Mouse (Mus musculus) liver, postnatal 0 days (tissue): ENCODE measurements at regions not wholly inside any gene's neighbourhood (a gene's known extent, or its start where the extent isn't known, plus 50 kb on each side); places are given as distances from the start of the nearest gene placed in this dataset.

Experiments
- ATAC-seq: fragments of 200-750 bp; cut with Nextera tagmentation; 2 replicates; pipeline ENCODE4 v1.8.0; 2017; ENCODE audit warnings: mild to moderate bottlenecking, moderate library complexity
- DNase-seq: peaks from one replicate; pipeline ENCODE4 v3.0.0-alpha.2; 2016
- H3K27ac ChIP-seq: fragments of 300-500 bp; sonication (generic); 2 replicates; pipeline ENCODE4 v1.5.1; 2014; ENCODE audit warnings: antibody characterized with exemption, moderate library complexity, mild to moderate bottlenecking, low read depth
- H3K27me3 ChIP-seq: fragments of 300-500 bp; sonication (generic); 2 replicates; pipeline ENCODE4 v1.6.1; 2014; ENCODE audit warnings: low read length, control low read depth, mixed read lengths; ENCODE audit not compliant: insufficient read depth
- H3K36me3 ChIP-seq: fragments of 300-500 bp; sonication (generic); replicated peaks from 2 replicates; pipeline ENCODE4 v1.6.1; 2014; ENCODE audit warnings: mild to moderate bottlenecking, control low read depth, low read length, moderate library complexity, mixed read lengths; ENCODE audit not compliant: insufficient read depth
- H3K4me1 ChIP-seq: fragments of 300-500 bp; sonication (generic); 2 replicates; pipeline ENCODE4 v1.6.1; 2014; ENCODE audit warnings: antibody characterized with exemption, mild to moderate bottlenecking, control low read depth; ENCODE audit not compliant: insufficient read depth
- H3K4me2 ChIP-seq: fragments of 300-500 bp; sonication (generic); 2 replicates; pipeline ENCODE4 v1.6.1; 2014; ENCODE audit warnings: low read depth, mild to moderate bottlenecking, low read length, moderate library complexity, mixed read lengths
- H3K4me3 ChIP-seq: fragments of 300-500 bp; sonication (generic); 2 replicates; pipeline ENCODE4 v1.5.1; 2014; ENCODE audit warnings: low read depth, low read length
- H3K9ac ChIP-seq: fragments of 300-500 bp; sonication (generic); replicated peaks from 2 replicates; pipeline ENCODE4 v1.6.1; 2014; ENCODE audit warnings: mild to moderate bottlenecking, moderate library complexity
- H3K9me3 ChIP-seq: fragments of 300-500 bp; sonication (generic); 2 replicates; pipeline ENCODE4 v1.6.1; 2016; ENCODE audit warnings: mild to moderate bottlenecking, control low read depth, low read length, mixed read lengths
- CTCF ChIP-seq: sonication (generic); IDR thresholded peaks from 2 replicates; pipeline ENCODE4 v1.5.1; 2016; ENCODE audit warnings: antibody characterized with exemption, low read depth
- EP300 ChIP-seq: IDR thresholded peaks from 2 replicates; pipeline ENCODE4 v1.6.1; 2016; ENCODE audit warnings: antibody characterized with exemption, low read depth, mild to moderate bottlenecking
- WGBS: fragments of 180-500 bp; shearing (Covaris S2); extraction: QIAGEN DNeasy Blood & Tissue Kit; methylation state at CpG from one replicate; pipeline ENCODE4 v1.1.7; 2014; ENCODE audit not compliant: insufficient replicate concordance; 5-methylcytosine and 5-hydroxymethylcytosine counted together

DNA sequence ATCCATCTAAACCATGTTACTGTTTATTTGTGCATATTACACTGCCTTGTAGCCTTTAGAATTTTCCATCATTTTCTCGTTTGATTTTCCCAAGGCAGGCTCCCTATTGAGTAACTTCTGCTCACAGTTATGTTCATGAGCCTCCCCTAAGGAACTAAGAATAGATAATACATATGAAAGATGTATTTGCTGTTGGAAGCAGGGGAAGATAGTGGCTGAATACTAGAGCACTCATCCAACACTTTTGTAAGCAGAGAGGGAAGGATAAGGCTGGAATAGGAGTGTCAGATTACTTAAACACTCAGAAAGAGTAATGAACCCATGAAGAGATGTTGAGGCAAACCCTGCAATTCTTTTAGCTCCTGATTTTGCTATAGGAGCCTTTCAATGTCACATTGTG is 1055.1 kb downstream of the Brinp1 start:
- no peaks in the 10 kb centered on the region for H3K9me3 ChIP-seq
- ATAC-seq (no peak), DNase-seq (no peak)
- no peak for TF ChIP-seq CTCF
- TF ChIP-seq EP300, result no peak
- no peaks in the 10 kb centered on the region for H3K27me3 ChIP-seq
- H3K4me1 ChIP-seq, result no peaks in the 10 kb centered on the region
- H3K9ac ChIP-seq, result no peak overlapping the region
- no peak overlapping the region for H3K4me2 ChIP-seq
- 77% methylated on average over 1 of the region's 1 CpGs for WGBS
- no peaks in the 10 kb centered on the region for H3K36me3 ChIP-seq
- no peak overlapping the region for H3K27ac ChIP-seq
- H3K4me3 ChIP-seq, result no peak overlapping the region

DNA sequence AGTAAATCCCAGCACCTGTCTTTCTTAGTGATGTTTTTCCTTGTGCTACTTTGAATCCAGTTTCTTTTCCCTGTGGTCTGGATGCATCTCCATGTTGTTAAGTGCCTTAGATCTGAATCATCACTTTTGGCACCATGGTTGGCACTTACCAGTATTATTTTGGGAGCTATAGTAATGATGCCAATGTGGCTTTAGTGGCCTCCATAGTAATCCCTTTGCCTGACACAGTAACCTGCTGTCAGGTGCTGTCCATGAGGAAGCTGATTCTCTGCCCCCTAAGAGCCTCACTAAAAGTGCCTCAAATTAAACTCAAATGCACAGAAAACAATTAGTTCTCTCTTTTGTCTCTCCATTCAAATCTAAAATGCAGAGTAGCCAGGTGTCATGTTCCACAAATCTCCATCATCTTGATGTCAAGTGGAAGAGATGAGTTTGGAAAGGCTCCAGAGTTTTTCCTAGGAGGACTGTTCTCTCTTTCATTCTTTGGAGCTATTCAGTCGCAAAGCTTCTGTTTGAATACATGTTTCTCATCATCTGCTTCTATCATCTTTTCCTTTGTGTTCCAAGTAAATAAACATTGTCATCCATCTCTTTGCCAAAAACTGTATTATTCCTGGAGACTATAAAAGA is 1062.1 kb downstream of the Brinp1 start:
- no peaks in the 10 kb centered on the region for H3K4me1 ChIP-seq
- DNase-seq (no peak), ATAC-seq (no peak)
- H3K27me3 ChIP-seq, result no peaks in the 10 kb centered on the region
- H3K4me2 ChIP-seq, result no peak overlapping the region
- H3K9me3 ChIP-seq, result no peaks in the 10 kb centered on the region
- no peak overlapping the region for H3K4me3 ChIP-seq
- no peaks in the 10 kb centered on the region for H3K36me3 ChIP-seq
- TF ChIP-seq EP300 (no peak), CTCF (no peak)
- H3K27ac ChIP-seq, result no peak overlapping the region
- 90% methylated on average over 1 of the region's 1 CpGs for WGBS
- H3K9ac ChIP-seq, result no peak overlapping the region

DNA sequence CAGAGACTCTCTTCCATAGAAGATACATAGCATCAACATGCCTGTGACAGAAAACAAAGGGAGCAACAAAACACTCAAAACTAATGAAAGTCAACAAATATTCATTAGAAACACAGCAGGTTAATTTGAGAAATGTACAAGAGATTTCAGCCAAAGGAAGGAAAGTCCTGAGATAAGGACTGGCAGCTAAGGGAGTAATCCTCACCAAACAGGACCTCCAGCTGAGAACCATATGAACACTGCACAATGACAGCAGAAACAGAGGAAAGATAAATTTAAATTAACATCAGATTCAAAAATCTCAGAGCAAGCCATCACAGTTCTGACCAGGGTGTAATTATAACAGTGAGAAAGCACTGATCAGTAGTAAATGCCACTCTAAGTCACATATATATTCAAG is 1060.6 kb downstream of the Tlr4 start:
- TF ChIP-seq EP300 (no peak), CTCF (no peak)
- Histone ChIP-seq H3K9me3 (no peaks in the 10 kb centered on the region), H3K4me2 (no peak overlapping the region), H3K27ac (no peak overlapping the region), H3K9ac (no peak overlapping the region), H3K4me1 (no peaks in the 10 kb centered on the region), H3K36me3 (no peaks in the 10 kb centered on the region), H3K4me3 (no peak overlapping the region), H3K27me3 (no peaks in the 10 kb centered on the region)
- ATAC-seq (no peak), DNase-seq (no peak)

DNA sequence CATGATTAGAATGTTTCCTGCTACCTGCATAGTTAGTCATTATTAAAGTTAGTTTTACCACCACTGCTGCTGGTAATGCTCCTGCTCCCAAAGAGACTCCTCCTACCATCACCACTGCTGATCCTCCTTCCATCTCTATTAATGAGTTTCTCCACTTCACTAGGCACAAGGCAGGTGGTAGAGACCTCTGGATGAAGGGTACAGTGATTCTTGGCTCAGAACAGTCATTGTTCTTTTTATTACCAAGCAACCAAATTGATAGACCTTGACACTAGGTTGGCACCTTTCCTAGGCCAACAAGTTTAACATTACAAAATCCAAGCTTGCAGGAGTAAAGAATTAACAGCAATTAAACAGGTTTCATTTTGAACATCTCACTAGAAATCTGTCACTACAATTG is 1057.8 kb downstream of the Tlr4 start:
- DNase-seq (no peak), ATAC-seq (no peak)
- Histone ChIP-seq H3K4me3 (no peak overlapping the region), H3K36me3 (no peaks in the 10 kb centered on the region), H3K27me3 (no peaks in the 10 kb centered on the region), H3K4me2 (no peak overlapping the region), H3K27ac (no peak overlapping the region), H3K9me3 (no peaks in the 10 kb centered on the region), H3K4me1 (no peaks in the 10 kb centered on the region), H3K9ac (no peak overlapping the region)
- TF ChIP-seq CTCF (no peak), EP300 (no peak)

DNA sequence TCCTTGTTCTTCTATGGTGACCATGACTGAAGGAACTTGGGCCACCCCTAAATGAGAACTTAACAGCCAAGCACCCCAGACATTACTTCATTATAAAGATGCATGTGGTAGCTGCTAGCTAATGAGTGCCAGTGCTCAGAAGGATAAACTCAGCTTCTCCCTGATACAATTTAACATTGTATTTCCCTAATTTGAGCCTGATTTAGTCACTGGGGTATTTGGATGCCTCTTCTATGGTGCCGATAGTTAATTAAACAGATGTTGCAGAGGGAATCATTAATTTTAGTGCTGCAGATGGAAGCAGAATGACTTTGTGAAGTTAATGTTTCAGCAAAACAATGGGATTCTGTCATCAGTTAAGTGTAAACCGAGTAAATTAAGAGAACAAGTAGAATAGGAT is 1034.8 kb downstream of the Tlr4 start:
- no peak overlapping the region for H3K4me2 ChIP-seq
- WGBS, result 73% methylated on average over 2 of the region's 2 CpGs
- no peak overlapping the region for H3K9ac ChIP-seq
- no peaks in the 10 kb centered on the region for H3K36me3 ChIP-seq
- H3K4me1 ChIP-seq, result no peaks in the 10 kb centered on the region
- no peaks in the 10 kb centered on the region for H3K27me3 ChIP-seq
- DNase-seq (no peak), ATAC-seq (no peak)
- no peak for TF ChIP-seq CTCF
- TF ChIP-seq EP300, result no peak
- H3K4me3 ChIP-seq, result no peak overlapping the region
- H3K27ac ChIP-seq, result no peak overlapping the region
- no peaks in the 10 kb centered on the region for H3K9me3 ChIP-seq

DNA sequence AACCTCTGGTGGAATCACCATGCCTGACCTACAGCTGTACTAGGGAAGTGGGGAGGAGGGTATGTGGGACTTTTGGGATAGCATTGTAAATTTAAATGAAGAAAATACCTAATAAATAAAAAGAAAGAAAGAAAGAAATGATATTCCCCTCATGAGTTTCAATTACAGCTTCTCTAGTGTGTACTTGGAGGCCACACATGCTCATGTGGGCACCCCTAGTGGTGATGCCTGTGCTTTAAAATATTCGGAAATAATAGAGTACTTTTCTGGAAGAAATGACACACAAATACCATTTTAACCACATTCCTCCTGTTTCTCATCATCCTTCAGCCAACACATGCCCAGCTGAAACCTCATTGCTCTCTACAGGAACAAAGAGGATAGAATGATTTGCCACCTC is 1034.4 kb downstream of the Tlr4 start:
- Histone ChIP-seq H3K4me1 (no peaks in the 10 kb centered on the region), H3K27me3 (no peaks in the 10 kb centered on the region), H3K4me3 (no peak overlapping the region), H3K4me2 (no peak overlapping the region), H3K36me3 (no peaks in the 10 kb centered on the region), H3K27ac (no peak overlapping the region), H3K9ac (no peak overlapping the region), H3K9me3 (no peaks in the 10 kb centered on the region)
- no peak for ATAC-seq
- WGBS, result 74% methylated on average over 1 of the region's 1 CpGs
- DNase-seq, result no peak
- TF ChIP-seq EP300, result no peak
- TF ChIP-seq CTCF, result no peak

DNA sequence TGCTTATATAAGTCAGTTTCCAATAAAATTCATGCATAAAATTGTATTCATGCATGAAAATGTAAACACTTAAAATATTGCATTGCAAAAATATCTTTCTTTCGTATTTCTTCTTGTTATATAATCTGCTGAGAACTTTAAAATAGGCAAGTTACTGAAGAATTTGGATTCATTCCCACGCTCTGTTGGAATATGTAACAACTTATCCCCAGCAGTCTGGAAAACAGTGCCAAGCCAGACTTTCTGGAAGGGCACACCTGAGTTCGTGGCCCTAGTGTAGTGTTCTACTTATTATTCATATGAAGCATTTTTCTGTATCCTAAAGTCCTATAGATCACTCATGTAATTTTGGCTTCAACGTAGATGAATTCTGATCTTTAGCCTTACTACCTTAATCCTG is 1025.6 kb downstream of the Tlr4 start:
- H3K9me3 ChIP-seq, result no peaks in the 10 kb centered on the region
- TF ChIP-seq EP300 (no peak), CTCF (no peak)
- no peak overlapping the region for H3K9ac ChIP-seq
- H3K4me3 ChIP-seq, result no peak overlapping the region
- ATAC-seq (no peak), DNase-seq (no peak)
- 60% methylated on average over 4 of the region's 4 CpGs for WGBS
- no peak overlapping the region for H3K4me2 ChIP-seq
- H3K4me1 ChIP-seq, result no peaks in the 10 kb centered on the region
- H3K36me3 ChIP-seq, result no peaks in the 10 kb centered on the region
- no peaks in the 10 kb centered on the region for H3K27me3 ChIP-seq
- no peak overlapping the region for H3K27ac ChIP-seq
